Mouse (Mus musculus) midbrain, embryonic 12.5 days (tissue): ENCODE data around the gene Pkig. TPM values are rescaled to one million over a fixed set of nuclear protein-coding genes. Genes with fewer than 3 reads are reported as not detected.

Experiments
- ATAC-seq: fragments of 200-750 bp; cut with Nextera tagmentation; 2 replicates; pipeline ENCODE4 v1.8.0; 2017; ENCODE audit warnings: low read depth, moderate TSS enrichment, moderate library complexity; ENCODE audit not compliant: low FRiP score
- H3K27ac ChIP-seq: fragments of 300-500 bp; sonication (generic); replicated peaks from 2 replicates; pipeline ENCODE4 v1.5.1; 2016; ENCODE audit warnings: mild to moderate bottlenecking
- H3K27me3 ChIP-seq: fragments of 300-500 bp; sonication (generic); 2 replicates; pipeline ENCODE4 v1.6.1; 2016; ENCODE audit warnings: mild to moderate bottlenecking
- H3K36me3 ChIP-seq: fragments of 300-500 bp; sonication (generic); 2 replicates; pipeline ENCODE4 v1.6.1; 2016
- H3K4me1 ChIP-seq: fragments of 300-500 bp; sonication (generic); 2 replicates; pipeline ENCODE4 v1.6.1; 2016
- H3K4me2 ChIP-seq: fragments of 300-500 bp; sonication (generic); replicated peaks from 2 replicates; pipeline ENCODE4 v1.6.1; 2016; ENCODE audit warnings: mild to moderate bottlenecking, moderate library complexity
- H3K4me3 ChIP-seq: fragments of 300-500 bp; sonication (generic); 2 replicates; pipeline ENCODE4 v1.5.1; 2016; ENCODE audit warnings: mild to moderate bottlenecking
- H3K9ac ChIP-seq: fragments of 300-500 bp; sonication (generic); replicated peaks from 2 replicates; pipeline ENCODE4 v1.6.1; 2016; ENCODE audit warnings: mild to moderate bottlenecking, moderate library complexity
- H3K9me3 ChIP-seq: fragments of 300-500 bp; sonication (generic); 2 replicates; pipeline ENCODE4 v1.6.1; 2016; ENCODE audit warnings: mild to moderate bottlenecking
- WGBS: fragments of 180-500 bp; shearing (Covaris S2); methylation state at CpG from one replicate; pipeline ENCODE4 v1.1.7; 2016; 5-methylcytosine and 5-hydroxymethylcytosine counted together
- polyA plus RNA-seq: library from polyadenylated mRNA; unstranded; fragments of >200 nt; fragmentation: Nextera tagmentation; extraction: Ambion mirVana; gene quantifications from 2 replicates; pipeline ENCODE4 v1.2.1, GENCODE M21; 2016

The Pkig gene
- polyA plus RNA-seq, 1 experiment from 2014 or later = 120 TPM

DNA sequence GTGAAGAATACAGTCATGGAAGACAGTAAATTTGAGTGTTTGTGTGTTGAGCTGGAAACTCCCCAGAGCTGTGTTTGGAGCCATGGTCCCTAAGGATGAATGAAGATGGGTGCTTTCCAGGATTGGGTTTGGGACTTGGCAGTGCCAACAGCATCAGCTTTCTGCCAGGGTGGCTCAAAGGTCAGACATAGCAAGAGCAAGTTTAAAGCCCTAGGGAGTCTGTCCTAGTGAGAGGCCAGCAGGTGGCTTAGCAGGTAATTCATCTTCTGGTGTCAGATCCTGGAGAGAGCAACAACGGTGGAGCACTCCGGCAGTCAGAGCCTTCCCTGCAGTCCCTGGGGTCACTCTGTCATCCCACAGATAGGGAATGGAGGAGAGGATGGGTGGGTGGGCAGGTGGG, 60.3 kb downstream of the Pkig start:
- Histone ChIP-seq H3K27ac (no peak overlapping the region), H3K4me2 (no peak overlapping the region)
- 67% methylated on average over 2 of the region's 2 CpGs for WGBS

DNA sequence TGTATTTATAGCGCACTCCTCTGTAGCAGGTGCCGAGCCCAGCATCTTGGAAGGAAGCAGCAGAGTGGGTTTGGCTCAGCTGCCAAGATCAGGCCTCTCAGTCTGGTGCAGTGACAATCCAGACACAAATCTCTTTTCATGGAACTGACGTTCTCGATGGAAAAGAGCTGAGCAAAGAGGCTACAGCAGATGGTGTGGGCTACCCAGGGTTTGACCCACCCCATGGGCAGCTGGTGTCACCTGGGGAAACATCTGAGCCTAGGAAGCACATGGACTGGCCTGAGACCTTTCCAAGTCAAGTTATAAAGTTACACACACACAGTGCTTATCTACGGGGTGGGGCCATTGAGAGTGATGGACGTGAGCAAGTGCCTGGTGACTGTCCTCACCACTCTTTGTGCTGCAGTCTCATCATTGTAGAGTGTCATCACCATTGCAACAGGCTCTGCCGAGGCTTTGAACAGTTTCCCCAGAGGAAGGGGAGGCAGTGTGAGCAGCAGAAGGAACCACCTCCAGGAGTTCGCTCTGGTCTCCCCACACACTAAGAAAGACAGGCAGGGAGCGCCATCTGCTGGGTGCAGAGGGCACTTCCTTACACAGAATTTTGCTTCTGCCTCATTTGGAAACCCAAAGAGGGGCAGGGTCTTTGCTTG, 60.9 kb downstream of the Pkig start:
- Histone ChIP-seq H3K4me3 (no peak overlapping the region), H3K4me1 (peaks cover 17% of the 10 kb centered on the region), H3K4me2 (no peak overlapping the region), H3K9ac (no peak overlapping the region), H3K36me3 (peaks cover 10% of the 10 kb centered on the region), H3K27me3 (no peaks in the 10 kb centered on the region), H3K9me3 (no peaks in the 10 kb centered on the region), H3K27ac (no peak overlapping the region)
- WGBS = 50% methylated on average over 9 of the region's 9 CpGs
- ATAC-seq = peak; percentile 76

More for the DNA sequence above, 60.3 kb downstream of the Pkig start:
- no peaks in the 10 kb centered on the region for H3K27me3 ChIP-seq
- H3K36me3 ChIP-seq = peaks cover 10% of the 10 kb centered on the region
- peaks cover 17% of the 10 kb centered on the region for H3K4me1 ChIP-seq
- H3K9me3 ChIP-seq = no peaks in the 10 kb centered on the region
- H3K9ac ChIP-seq = no peak overlapping the region
- ATAC-seq = no peak
- H3K4me3 ChIP-seq = no peak overlapping the region

DNA sequence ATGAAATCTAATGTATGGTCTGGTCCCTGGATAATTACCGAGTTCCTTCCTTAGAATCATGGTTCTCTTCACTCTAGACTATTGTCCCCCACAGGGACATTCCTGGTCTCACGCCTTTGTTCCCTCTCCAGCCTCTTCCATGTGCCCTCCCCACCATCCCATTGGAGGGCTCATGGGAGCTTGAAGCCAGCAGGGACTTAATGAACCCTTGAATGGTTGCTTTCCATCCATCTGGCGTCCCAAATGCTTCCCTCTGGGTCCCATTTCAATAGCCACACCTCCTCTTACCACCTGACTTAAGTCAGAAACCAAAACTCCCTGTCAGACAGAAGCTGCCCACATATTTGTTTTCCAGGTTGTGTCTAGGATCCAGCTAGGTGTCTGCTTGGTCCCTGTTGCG, 61.4 kb downstream of the Pkig start:
- Histone ChIP-seq H3K27ac (no peak overlapping the region), H3K27me3 (no peaks in the 10 kb centered on the region), H3K4me3 (no peak overlapping the region), H3K4me1 (peaks cover 17% of the 10 kb centered on the region), H3K9ac (no peak overlapping the region), H3K36me3 (peaks cover 10% of the 10 kb centered on the region), H3K9me3 (no peaks in the 10 kb centered on the region), H3K4me2 (no peak overlapping the region)
- ATAC-seq = peak; percentile 10; the same call in 1 of the 2 replicates
- 47% methylated on average over 4 of the region's 4 CpGs for WGBS

DNA sequence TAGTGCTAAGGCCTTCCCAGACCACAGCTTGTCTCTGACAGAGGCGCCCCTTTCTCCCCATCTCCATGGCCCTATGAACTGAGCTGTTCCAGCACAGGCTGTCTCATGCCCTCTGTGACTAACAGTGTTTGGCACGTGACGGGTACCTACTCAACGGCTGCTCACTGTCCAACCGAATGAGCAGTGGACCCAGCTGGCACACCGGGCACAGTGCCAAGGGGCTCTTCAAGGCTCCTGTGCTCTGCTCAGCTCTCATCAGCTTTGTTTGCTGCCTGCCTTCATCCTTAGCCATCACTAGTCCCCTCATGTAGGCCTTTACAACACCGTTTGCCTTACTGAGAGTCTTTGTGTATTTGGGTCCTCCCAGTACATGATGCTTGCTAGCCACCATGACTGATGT, 64.4 kb downstream of the Pkig start:
- no peak overlapping the region for H3K4me2 ChIP-seq
- H3K9me3 ChIP-seq = no peaks in the 10 kb centered on the region
- H3K27ac ChIP-seq = 0 out of 2 replicates have a peak overlapping the region, but pooled peaks have one; percentile 2
- H3K4me3 ChIP-seq = no peak overlapping the region
- 0 out of 2 replicates have a peak, but pooled peaks cover 5% of the 10 kb centered on the region for H3K4me1 ChIP-seq
- H3K27me3 ChIP-seq = no peaks in the 10 kb centered on the region
- peak; percentile 46 for ATAC-seq
- 83% methylated on average over 7 of the region's 7 CpGs for WGBS
- peaks cover 19% of the 10 kb centered on the region for H3K36me3 ChIP-seq
- no peak overlapping the region for H3K9ac ChIP-seq

DNA sequence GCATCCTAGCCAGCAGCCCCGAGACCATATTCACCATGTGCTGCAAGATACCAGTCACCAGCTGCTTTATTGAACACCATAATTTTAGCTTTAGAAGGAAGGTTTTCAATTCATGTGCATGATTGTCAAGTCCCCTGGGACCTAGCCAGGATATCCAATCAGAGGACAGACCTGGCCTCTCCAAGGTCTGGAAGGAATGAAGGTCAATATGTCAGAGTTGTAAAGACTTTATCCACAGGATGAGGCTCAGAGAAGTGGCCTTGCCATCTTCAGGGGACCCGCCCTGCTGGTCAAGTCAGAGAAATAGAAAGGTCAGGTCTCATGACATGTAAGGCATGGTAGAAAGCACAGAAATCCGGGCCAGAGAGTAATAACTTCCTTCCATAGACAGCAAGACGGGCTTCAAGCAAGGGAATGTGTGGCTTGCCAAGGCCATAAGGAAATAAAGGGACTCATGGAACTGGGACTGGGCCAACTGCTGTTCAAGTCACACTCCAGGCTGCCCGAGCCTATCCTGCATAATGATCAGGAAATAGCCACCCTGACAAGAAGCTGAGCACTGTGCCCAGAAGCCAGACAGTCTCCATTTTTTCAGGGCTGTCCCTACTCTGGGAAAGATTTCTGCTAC, 68.7 kb downstream of the Pkig start:
- Histone ChIP-seq H3K4me3 (no peak overlapping the region), H3K4me2 (no peak overlapping the region), H3K27me3 (no peaks in the 10 kb centered on the region), H3K27ac (no peak overlapping the region), H3K9me3 (no peaks in the 10 kb centered on the region), H3K4me1 (no peaks in the 10 kb centered on the region), H3K9ac (no peak overlapping the region), H3K36me3 (peaks cover 34% of the 10 kb centered on the region)
- ATAC-seq = no peak
- WGBS = 86% methylated on average over 5 of the region's 5 CpGs

DNA sequence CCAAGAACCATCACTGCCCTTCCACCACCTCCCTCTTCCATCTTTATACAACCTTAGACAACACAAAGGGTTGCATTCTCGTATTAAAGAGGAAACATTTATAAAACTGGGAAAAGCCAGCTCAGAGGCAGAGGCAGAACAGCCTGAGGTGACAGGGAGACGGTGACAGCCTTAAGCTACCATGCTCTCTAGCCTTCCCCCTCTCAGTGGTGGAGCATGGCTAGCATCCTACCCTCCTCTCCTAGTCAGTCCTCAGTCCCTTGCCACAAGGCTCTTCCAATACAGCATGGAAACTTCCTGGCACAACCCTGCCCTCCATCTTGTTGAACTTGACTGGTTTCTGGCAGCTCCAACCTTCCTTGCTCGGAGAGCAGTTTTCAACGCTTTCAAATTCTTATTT, 70.1 kb downstream of the Pkig start:
- peaks cover 32% of the 10 kb centered on the region for H3K36me3 ChIP-seq
- H3K27me3 ChIP-seq = no peaks in the 10 kb centered on the region
- no peaks in the 10 kb centered on the region for H3K4me1 ChIP-seq
- H3K9me3 ChIP-seq = no peaks in the 10 kb centered on the region
- no peak overlapping the region for H3K4me2 ChIP-seq
- H3K9ac ChIP-seq = no peak overlapping the region
- WGBS = 88% methylated on average over 4 of the region's 4 CpGs
- H3K27ac ChIP-seq = no peak overlapping the region
- H3K4me3 ChIP-seq = no peak overlapping the region
- no peak for ATAC-seq

DNA sequence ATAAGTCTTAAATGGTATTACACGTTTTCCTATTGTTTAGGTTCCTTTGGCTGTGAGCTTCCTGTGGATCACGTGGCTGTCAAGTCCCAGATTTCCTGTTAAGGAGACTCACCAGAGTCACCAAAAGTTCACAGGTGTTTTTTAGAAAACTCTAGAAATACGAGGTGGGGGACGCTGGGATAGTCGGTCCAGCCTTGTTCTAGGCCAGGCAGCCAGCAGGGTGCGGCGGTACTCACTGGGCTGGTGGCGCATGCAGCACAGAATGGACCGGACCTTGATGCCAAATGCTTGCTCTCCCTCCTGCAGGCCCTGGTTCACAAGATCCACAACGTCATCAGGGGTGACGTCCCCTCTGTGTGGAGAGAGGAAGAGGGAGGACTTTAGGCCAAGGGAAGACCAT, 73.8 kb downstream of the Pkig start:
- no peak overlapping the region for H3K4me2 ChIP-seq
- no peak overlapping the region for H3K27ac ChIP-seq
- H3K9ac ChIP-seq = no peak overlapping the region
- peaks cover 29% of the 10 kb centered on the region for H3K36me3 ChIP-seq
- no peaks in the 10 kb centered on the region for H3K4me1 ChIP-seq
- H3K9me3 ChIP-seq = no peaks in the 10 kb centered on the region
- no peak overlapping the region for H3K4me3 ChIP-seq
- WGBS = 92% methylated on average over 11 of the region's 11 CpGs
- H3K27me3 ChIP-seq = no peaks in the 10 kb centered on the region
- no peak for ATAC-seq

DNA sequence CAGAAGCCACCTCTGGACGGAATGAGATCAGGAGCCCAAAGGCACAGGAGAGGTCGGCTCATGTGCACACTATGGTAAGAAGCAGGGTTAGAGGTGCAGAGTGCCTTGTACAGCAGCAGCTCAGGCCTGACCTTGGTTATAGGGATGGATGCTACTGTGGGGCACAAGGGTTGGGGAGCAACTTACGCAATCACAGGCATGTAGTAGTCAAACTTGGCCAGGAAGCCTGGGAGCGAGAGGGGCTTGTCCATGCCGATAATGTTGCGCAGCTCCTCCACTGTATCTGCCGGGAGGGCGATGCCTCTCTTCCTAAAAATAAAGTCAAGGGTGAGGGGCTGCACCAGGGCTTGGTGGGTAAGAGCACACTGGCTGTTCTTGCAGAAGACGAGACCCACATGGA, 77.0 kb downstream of the Pkig start:
- WGBS = 94% methylated on average over 9 of the region's 9 CpGs
- Histone ChIP-seq H3K4me3 (no peak overlapping the region), H3K9me3 (no peaks in the 10 kb centered on the region), H3K27me3 (no peaks in the 10 kb centered on the region), H3K4me1 (no peaks in the 10 kb centered on the region), H3K9ac (no peak overlapping the region), H3K27ac (no peak overlapping the region), H3K36me3 (peaks cover 10% of the 10 kb centered on the region; the same call in 1 of the 2 replicates), H3K4me2 (no peak overlapping the region)
- ATAC-seq = no peak

DNA sequence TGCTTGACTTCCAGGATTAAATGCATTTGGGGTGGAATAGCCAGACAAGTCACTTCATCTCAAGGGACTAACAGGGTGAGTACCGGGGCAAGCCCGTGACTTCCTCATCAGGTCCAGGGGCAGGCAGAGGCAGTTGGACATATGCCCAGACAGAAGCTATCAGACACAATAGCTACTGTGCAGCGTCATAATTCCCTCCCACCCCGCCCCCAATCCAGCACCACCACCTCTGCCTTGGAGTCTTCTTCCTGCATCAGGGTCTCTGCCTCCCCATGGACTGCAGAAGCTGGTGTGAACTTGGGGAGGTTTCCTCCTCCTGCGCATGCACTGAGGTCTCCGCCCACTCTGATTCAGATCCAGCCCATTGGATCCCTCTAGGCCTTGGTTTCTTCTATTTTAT, 77.8 kb downstream of the Pkig start:
- Histone ChIP-seq H3K36me3 (peaks cover 4% of the 10 kb centered on the region; the same call in 1 of the 2 replicates), H3K4me1 (no peaks in the 10 kb centered on the region), H3K4me2 (no peak overlapping the region), H3K4me3 (no peak overlapping the region), H3K9me3 (no peaks in the 10 kb centered on the region), H3K27ac (no peak overlapping the region), H3K27me3 (no peaks in the 10 kb centered on the region), H3K9ac (no peak overlapping the region)
- 88% methylated on average over 6 of the region's 6 CpGs for WGBS
- ATAC-seq = no peak

DNA sequence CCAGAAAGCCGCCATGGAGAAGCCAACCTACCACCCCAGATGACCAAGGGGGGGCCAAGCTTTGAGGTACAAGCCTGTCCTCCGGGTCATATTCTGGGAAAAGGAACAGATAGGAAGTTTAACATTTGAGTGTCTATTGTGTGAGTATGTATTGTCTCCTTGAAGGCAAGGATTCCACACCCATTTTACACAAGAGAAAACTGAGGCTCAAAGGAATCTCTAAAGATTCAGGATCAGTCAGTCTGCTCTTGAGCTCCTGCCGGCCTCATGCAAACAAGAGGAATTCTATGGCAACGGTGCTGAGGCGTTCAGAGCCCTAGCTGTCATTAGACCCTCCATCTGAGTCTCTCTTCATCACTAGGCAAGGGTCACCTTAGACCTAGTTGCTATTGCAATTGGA, 84.5 kb downstream of the Pkig start:
- no peak overlapping the region for H3K27ac ChIP-seq
- H3K4me1 ChIP-seq = no peaks in the 10 kb centered on the region
- H3K9ac ChIP-seq = no peak overlapping the region
- H3K4me2 ChIP-seq = no peak overlapping the region
- H3K4me3 ChIP-seq = no peak overlapping the region
- WGBS = 66% methylated on average over 5 of the region's 5 CpGs
- H3K27me3 ChIP-seq = peaks cover 6% of the 10 kb centered on the region; the same call in 1 of the 2 replicates
- H3K9me3 ChIP-seq = no peaks in the 10 kb centered on the region
- ATAC-seq = no peak
- H3K36me3 ChIP-seq = no peaks in the 10 kb centered on the region

DNA sequence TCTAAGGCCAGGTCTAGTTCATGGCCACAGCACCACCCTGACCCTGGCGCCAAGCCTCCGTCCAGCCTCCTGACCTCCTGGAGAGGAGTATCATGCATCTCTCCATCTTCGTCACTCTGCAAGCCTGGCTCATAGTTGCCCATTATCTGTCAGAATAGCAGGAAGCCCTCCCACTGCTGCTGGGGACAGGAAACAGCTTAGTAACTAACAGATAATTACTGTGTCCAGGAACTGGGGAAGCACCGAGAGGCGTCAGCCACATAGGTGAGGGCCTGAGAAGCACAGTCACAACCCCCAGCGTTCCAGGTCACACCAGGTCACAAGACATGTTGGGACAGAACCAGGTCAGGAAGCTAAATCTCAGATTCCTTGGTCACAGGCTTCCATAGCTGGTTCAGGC, 85.2 kb downstream of the Pkig start:
- Histone ChIP-seq H3K4me3 (no peak overlapping the region), H3K27me3 (peaks cover 11% of the 10 kb centered on the region), H3K27ac (no peak overlapping the region), H3K4me1 (no peaks in the 10 kb centered on the region), H3K9me3 (no peaks in the 10 kb centered on the region), H3K4me2 (no peak overlapping the region), H3K9ac (no peak overlapping the region), H3K36me3 (no peaks in the 10 kb centered on the region)
- 76% methylated on average over 6 of the region's 6 CpGs for WGBS
- no peak for ATAC-seq

DNA sequence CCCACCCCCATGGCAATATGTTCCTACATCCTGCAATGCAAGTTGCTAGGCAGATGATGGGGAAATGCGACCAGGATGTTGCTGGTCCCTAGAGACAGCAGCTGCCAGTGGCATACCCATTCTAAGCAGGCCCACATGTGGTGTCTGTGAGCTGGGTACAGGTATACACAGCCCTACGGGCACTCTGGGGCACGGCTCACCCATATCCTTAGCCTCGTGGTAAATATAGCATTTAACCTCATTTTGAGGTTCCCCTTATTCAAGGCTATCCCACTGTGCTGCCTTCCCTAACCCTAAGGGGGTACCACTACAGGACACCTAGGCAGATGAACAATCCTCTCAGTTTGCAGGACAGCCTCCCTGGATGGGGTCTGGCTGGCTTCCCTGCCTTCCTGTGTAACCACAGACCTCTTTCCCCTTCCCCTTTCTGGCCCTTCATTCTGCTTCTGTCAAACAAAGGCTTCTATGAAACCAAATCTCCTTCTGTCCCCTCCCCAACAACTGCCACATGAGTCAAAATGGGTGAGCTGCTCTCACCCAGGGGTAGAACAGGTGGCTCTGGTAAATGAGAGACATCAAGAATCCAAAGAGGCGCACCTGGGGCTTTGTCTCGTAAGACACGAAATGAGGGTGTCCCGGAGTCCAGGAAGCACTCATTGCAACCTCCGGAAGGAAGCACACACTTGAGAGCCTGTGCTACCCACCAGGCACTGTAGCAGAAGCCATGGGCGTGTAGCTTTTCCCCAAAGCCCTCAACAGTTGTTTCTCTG, 86.8 kb downstream of the Pkig start:
- WGBS = 87% methylated on average over 10 of the region's 10 CpGs
- H3K9ac ChIP-seq = no peak overlapping the region
- ATAC-seq = no peak
- H3K4me1 ChIP-seq = peaks cover 11% of the 10 kb centered on the region; the same call in 1 of the 2 replicates
- H3K9me3 ChIP-seq = no peaks in the 10 kb centered on the region
- H3K36me3 ChIP-seq = no peaks in the 10 kb centered on the region
- H3K4me3 ChIP-seq = no peak overlapping the region
- H3K27me3 ChIP-seq = peaks cover 24% of the 10 kb centered on the region
- no peak overlapping the region for H3K27ac ChIP-seq
- H3K4me2 ChIP-seq = no peak overlapping the region
